Mouse (Mus musculus): ENCODE results near the gene Tex28. TPM values are rescaled to one million over a fixed set of nuclear protein-coding genes. Genes with fewer than 3 reads are reported as not detected.

Gene Tex28
- polyA plus RNA-seq, 1 experiment from 2014 or later = not detected

Other genes starting within 250 kb of the Tex28 start
- gene Arhgap4, start 246.0 kb downstream of the Tex28 start, polyA plus RNA-seq (2016; fragmentation: Nextera tagmentation; extraction: Ambion mirVana) = 2.2 TPM in 2 replicates
- 148 and 159 TPM in 2 replicates for gene Naa10, start 245.9 kb downstream of the Tex28 start, polyA plus RNA-seq (2016; fragmentation: Nextera tagmentation; extraction: Ambion mirVana)
- gene Renbp, start 237.0 kb downstream of the Tex28 start, polyA plus RNA-seq (2016; fragmentation: Nextera tagmentation; extraction: Ambion mirVana) = 20.6 and 25.8 TPM in 2 replicates
- gene Hcfc1, start 201.5 kb downstream of the Tex28 start, polyA plus RNA-seq (2016; fragmentation: Nextera tagmentation; extraction: Ambion mirVana) = 77.2 and 77.7 TPM in 2 replicates
- gene Irak1, start 143.9 kb downstream of the Tex28 start, polyA plus RNA-seq (2016; fragmentation: Nextera tagmentation; extraction: Ambion mirVana) = 53.3 and 60.6 TPM in 2 replicates
- gene Opn1mw, start 40.4 kb downstream of the Tex28 start, polyA plus RNA-seq (2016; fragmentation: Nextera tagmentation; extraction: Ambion mirVana) = not detected in 2 replicates
- 15.3 and 15.4 TPM in 2 replicates for gene Mecp2, start 32.5 kb downstream of the Tex28 start, polyA plus RNA-seq (2016; fragmentation: Nextera tagmentation; extraction: Ambion mirVana)
- gene Tktl1, start 9.4 kb upstream of the Tex28 start, polyA plus RNA-seq (2016; fragmentation: Nextera tagmentation; extraction: Ambion mirVana) = not detected in 2 replicates
- gene Flna, start 82.0 kb upstream of the Tex28 start, polyA plus RNA-seq (2016; fragmentation: Nextera tagmentation; extraction: Ambion mirVana) = 215 and 271 TPM in 2 replicates
- 23.5 and 24.4 TPM in 2 replicates for gene Emd, start 86.8 kb upstream of the Tex28 start, polyA plus RNA-seq (2016; fragmentation: Nextera tagmentation; extraction: Ambion mirVana)
- gene Rpl10, start 103.0 kb upstream of the Tex28 start, polyA plus RNA-seq (2016; fragmentation: Nextera tagmentation; extraction: Ambion mirVana) = 697 and 756 TPM in 2 replicates
- gene Taz, start 114.1 kb upstream of the Tex28 start, polyA plus RNA-seq (2016; fragmentation: Nextera tagmentation; extraction: Ambion mirVana) = 70.6 and 76.1 TPM in 2 replicates
- gene Dnase1l1, start 114.5 kb upstream of the Tex28 start, polyA plus RNA-seq (2016; fragmentation: Nextera tagmentation; extraction: Ambion mirVana) = 3.6 and 5.2 TPM in 2 replicates
- 103 and 112 TPM in 2 replicates for gene Atp6ap1, start 129.3 kb upstream of the Tex28 start, polyA plus RNA-seq (2016; fragmentation: Nextera tagmentation; extraction: Ambion mirVana)
- gene Gdi1, start 137.2 kb upstream of the Tex28 start, polyA plus RNA-seq (2016; fragmentation: Nextera tagmentation; extraction: Ambion mirVana) = 331 and 436 TPM in 2 replicates
- gene Fam50a, start 145.2 kb upstream of the Tex28 start, polyA plus RNA-seq (2016; fragmentation: Nextera tagmentation; extraction: Ambion mirVana) = 66.4 and 67.8 TPM in 2 replicates
- gene Plxna3, start 161.2 kb upstream of the Tex28 start, polyA plus RNA-seq (2016; fragmentation: Nextera tagmentation; extraction: Ambion mirVana) = 21.2 and 26.6 TPM in 2 replicates
- 113 and 120 TPM in 2 replicates for gene Lage3, start 185.8 kb upstream of the Tex28 start, polyA plus RNA-seq (2016; fragmentation: Nextera tagmentation; extraction: Ambion mirVana)
- 66.2 and 68.1 TPM in 2 replicates for gene Ubl4a, start 205.4 kb upstream of the Tex28 start, polyA plus RNA-seq (2016; fragmentation: Nextera tagmentation; extraction: Ambion mirVana)
- 9.3 and 10.8 TPM in 2 replicates for gene Slc10a3, start 205.5 kb upstream of the Tex28 start, polyA plus RNA-seq (2016; fragmentation: Nextera tagmentation; extraction: Ambion mirVana)
- 27.3 and 30.8 TPM in 2 replicates for gene Fam3a, start 225.4 kb upstream of the Tex28 start, polyA plus RNA-seq (2016; fragmentation: Nextera tagmentation; extraction: Ambion mirVana)
- 17.0 and 20.1 TPM in 2 replicates for gene Ikbkg, start 225.5 kb upstream of the Tex28 start, polyA plus RNA-seq (2016; fragmentation: Nextera tagmentation; extraction: Ambion mirVana)

Measured in hindbrain, embryonic 10.5 days (tissue).